Mouse (Mus musculus) cerebellum, postnatal 14 days (tissue): ENCODE data around the gene Mgll.

ENCODE experiments used
- DNase-seq, 2 experiments: peaks; one replicate each; pipeline ENCODE4 v3.0.0; 2021; ENCODE audit warnings: mixed read lengths in 2 of 2

Mgll gene

GRCm38 (mm10) chr6:88855636-88856035 lies 131.4 kb downstream of the Mgll start:
- DNase-seq, result peak; percentile 90 to 91

GRCm38 (mm10) chr6:88857249-88857648 lies 133.0 kb downstream of the Mgll start:
- DNase-seq, result peak in 1 of 2 experiments; percentile 79

GRCm38 (mm10) chr6:88857830-88858229 lies 133.6 kb downstream of the Mgll start:
- no peak for DNase-seq

GRCm38 (mm10) chr6:88858341-88858740 lies 134.1 kb downstream of the Mgll start:
- no peak for DNase-seq

GRCm38 (mm10) chr6:88860914-88861313 lies 136.7 kb downstream of the Mgll start:
- DNase-seq, result no peak

GRCm38 (mm10) chr6:88865704-88866103 lies 141.5 kb downstream of the Mgll start:
- no peak for DNase-seq

- no peak for DNase-seq
These were observed 145.2 kb downstream of the Mgll start for GRCm38 (mm10) chr6:88869459-88869858.

GRCm38 (mm10) chr6:88870594-88870993 lies 146.4 kb downstream of the Mgll start:
- peak; percentile 66 to 73 for DNase-seq

- DNase-seq, result peak; percentile 62 to 68
These were observed 147.3 kb downstream of the Mgll start for GRCm38 (mm10) chr6:88871546-88871945.

- DNase-seq, result peak in 1 of 2 experiments; percentile 49
These were observed 148.6 kb downstream of the Mgll start for GRCm38 (mm10) chr6:88872811-88873210.

- peak; percentile 70 to 73 for DNase-seq
These were observed 150.0 kb downstream of the Mgll start for GRCm38 (mm10) chr6:88873965-88874867.

- peak; percentile 93 to 94 for DNase-seq
These were observed 150.8 kb downstream of the Mgll start, which contains the start of gene Podxl2 for GRCm38 (mm10) chr6:88874868-88875508. Podxl2 (minus strand) TSS chr6:88875044.
